Mouse (Mus musculus) MEL (cell line): ENCODE data around the gene Cxcr2.

Source experiments
- CTCF ChIP-seq, 3 experiments: IDR thresholded peaks in 2 of 3; conservative IDR thresholded peaks in 1 of 3; 2 replicates each; pipeline ENCODE4 v1.5.1; 2011 to 2012; ENCODE audit warnings: low read length in 3 of 3, low read depth in 2 of 3, mild to moderate bottlenecking in 2 of 3, improper control_type of control experiment in 1 of 3, inconsistent platforms in 1 of 3, mixed read lengths in 1 of 3, moderate library complexity in 1 of 3; ENCODE audit not compliant: control insufficient read depth in 1 of 3, insufficient read depth in 1 of 3, poor library complexity in 1 of 3, severe bottlenecking in 1 of 3
- GABPA ChIP-seq: IDR thresholded peaks from 2 replicates; pipeline ENCODE4 v1.6.1; 2012; ENCODE audit warnings: low read depth, mild to moderate bottlenecking, inconsistent platforms, low read length, improper control_type of control experiment, moderate library complexity
- MAZ ChIP-seq: IDR thresholded peaks from 2 replicates; pipeline ENCODE4 v1.6.1; 2012; ENCODE audit warnings: low read depth, mild to moderate bottlenecking, inconsistent platforms, low read length, improper control_type of control experiment
- POLR2A ChIP-seq, 2 experiments: IDR thresholded peaks; 2 replicates each; pipeline ENCODE4 v1.6.1; 2011 to 2012; ENCODE audit warnings: low read length in 2 of 2, mild to moderate bottlenecking in 2 of 2, control low read depth in 1 of 2, improper control_type of control experiment in 1 of 2, low read depth in 1 of 2, moderate library complexity in 1 of 2; ENCODE audit not compliant: control insufficient read depth in 1 of 2, insufficient read depth in 1 of 2, poor library complexity in 1 of 2
- TAL1 ChIP-seq: IDR thresholded peaks from 2 replicates; pipeline ENCODE4 v1.6.1; 2012; ENCODE audit warnings: mild to moderate bottlenecking, inconsistent platforms, low read length, moderate library complexity, mixed read lengths

DNA sequence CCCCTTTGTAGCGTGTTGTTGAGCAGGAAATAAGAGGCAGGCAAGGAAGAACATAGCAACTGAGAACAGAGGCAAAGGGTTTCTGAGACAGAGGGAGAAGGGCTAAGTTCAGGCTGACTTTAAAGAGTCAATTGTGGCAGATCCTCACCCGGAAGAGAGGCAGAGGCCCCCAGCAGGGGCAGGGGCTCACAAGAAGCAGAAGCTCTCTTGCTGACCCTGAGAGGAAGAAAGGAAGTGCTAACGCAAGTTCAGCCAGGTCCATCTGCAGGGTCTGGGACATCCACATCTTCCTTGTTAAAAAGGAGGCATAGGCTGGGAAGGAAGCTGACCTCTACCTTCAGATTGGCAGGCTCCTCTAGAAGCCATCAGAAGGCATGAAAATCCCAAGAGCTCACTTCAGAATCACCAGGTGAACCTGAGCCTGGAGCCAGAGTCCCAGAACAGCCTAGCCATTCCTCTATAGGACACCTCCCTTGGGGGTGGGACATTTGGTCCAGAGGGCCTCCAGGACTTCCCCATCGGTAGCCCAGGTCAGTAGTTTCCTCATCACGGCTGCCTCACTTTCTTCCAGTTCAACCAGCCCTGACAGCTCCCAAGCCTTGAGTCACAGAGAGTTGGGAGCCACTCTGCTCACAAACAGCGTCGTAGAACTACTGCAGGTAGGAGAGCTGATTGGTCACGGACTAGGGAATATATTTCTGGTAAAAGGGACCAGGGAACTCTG, at the start of gene Cxcr2:
- no peak for TF ChIP-seq MAZ
- TF ChIP-seq GABPA, result no peak
- TF ChIP-seq CTCF (IDR thresholded peaks at IDR 0.05 in 2 of 3, conservative IDR thresholded peaks at IDR 0.05 in 1 of 3; ENCODE audit: control insufficient read depth in 1 of 3, insufficient read depth in 1 of 3, low read depth in 2 of 3, low read length in 3 of 3, poor library complexity in 1 of 3, severe bottlenecking in 1 of 3), result no peak
- no peak for TF ChIP-seq POLR2A (IDR thresholded peaks at IDR 0.05; ENCODE audit: control insufficient read depth in 1 of 2, insufficient read depth in 1 of 2, low read depth in 1 of 2, low read length in 2 of 2, poor library complexity in 1 of 2)
- TF ChIP-seq TAL1, result no peak
